Mouse (Mus musculus): ENCODE data around the gene Taar9. TPM values are rescaled to one million over a fixed set of nuclear protein-coding genes. Genes with fewer than 3 reads are reported as not detected.
"Not testable (repeated sequence)": the region's sequence is repeated elsewhere in the genome, so short reads cannot be mapped to it uniquely, and the experiment has no call there.

Taar9 gene
- polyA plus RNA-seq, 1 experiment from 2014 or later, result not detected

GRCm38 (mm10) chr10:24134071-24134645, 24.8 kb upstream of the Taar9 start:
- Histone ChIP-seq H3K9ac (no peak overlapping the region), H3K4me3 (ENCODE audit: low read depth, low read length) (no peak overlapping the region), H3K27ac (ENCODE audit: low read depth) (peak overlapping the region; percentile 19; the same call in 1 of the 2 replicates), H3K4me1 (ENCODE audit: insufficient read depth) (peaks cover 4% of the 10 kb centered on the region; the same call in 1 of the 2 replicates), H3K36me3 (ENCODE audit: insufficient read depth) (no peaks in the 10 kb centered on the region), H3K4me2 (no peak overlapping the region), H3K27me3 (ENCODE audit: insufficient read depth, low read length) (no peaks in the 10 kb centered on the region), H3K9me3 (ENCODE audit: low read depth, low read length) (no peaks in the 10 kb centered on the region)
- ATAC-seq (ENCODE audit: insufficient read depth) (no peak), DNase-seq (peak; percentile 20)
- WGBS, result 28% methylated on average over 7 of the region's 7 CpGs
- TF ChIP-seq CTCF (IDR thresholded peaks at IDR 0.05; ENCODE audit: low read depth), result no peak

- peak overlapping the region; percentile 24; the same call in 1 of the 2 replicates for H3K27ac ChIP-seq (ENCODE audit: low read depth)
- no peaks in the 10 kb centered on the region for H3K27me3 ChIP-seq (ENCODE audit: insufficient read depth, low read length)
- H3K9ac ChIP-seq, result no peak overlapping the region
- TF ChIP-seq CTCF (IDR thresholded peaks at IDR 0.05; ENCODE audit: low read depth), result no peak
- no peaks in the 10 kb centered on the region for H3K36me3 ChIP-seq (ENCODE audit: insufficient read depth)
- ATAC-seq (ENCODE audit: insufficient read depth), result no peak
- no peak overlapping the region for H3K4me2 ChIP-seq
- peaks cover 4% of the 10 kb centered on the region; the same call in 1 of the 2 replicates for H3K4me1 ChIP-seq (ENCODE audit: insufficient read depth)
- H3K4me3 ChIP-seq (ENCODE audit: low read depth, low read length), result no peak overlapping the region
- DNase-seq, result no peak
- 17% methylated on average over 2 of the region's 2 CpGs for WGBS
- no peaks in the 10 kb centered on the region for H3K9me3 ChIP-seq (ENCODE audit: low read depth, low read length)
Measured at GRCm38 (mm10) chr10:24133132-24133531, 23.8 kb upstream of the Taar9 start.

GRCm38 (mm10) chr10:24132273-24132672, 22.9 kb upstream of the Taar9 start:
- H3K9ac ChIP-seq, result no peak overlapping the region
- H3K4me2 ChIP-seq, result peak overlapping the region; percentile 51
- WGBS, result 14% methylated on average over 5 of the region's 5 CpGs
- no peak overlapping the region for H3K4me3 ChIP-seq (ENCODE audit: low read depth, low read length)
- ATAC-seq (ENCODE audit: insufficient read depth) (peak; percentile 81; the same call in 1 of the 2 replicates), DNase-seq (peak; percentile 61)
- H3K27me3 ChIP-seq (ENCODE audit: insufficient read depth, low read length), result no peaks in the 10 kb centered on the region
- peak overlapping the region; percentile 73 for H3K27ac ChIP-seq (ENCODE audit: low read depth)
- no peaks in the 10 kb centered on the region for H3K9me3 ChIP-seq (ENCODE audit: low read depth, low read length)
- no peak for TF ChIP-seq CTCF (IDR thresholded peaks at IDR 0.05; ENCODE audit: low read depth)
- peaks cover 4% of the 10 kb centered on the region; the same call in 1 of the 2 replicates for H3K4me1 ChIP-seq (ENCODE audit: insufficient read depth)
- no peaks in the 10 kb centered on the region for H3K36me3 ChIP-seq (ENCODE audit: insufficient read depth)

- WGBS, result 23% methylated on average over 9 of the region's 9 CpGs
- H3K4me2 ChIP-seq, result peak overlapping the region; percentile 51
- no peaks in the 10 kb centered on the region for H3K36me3 ChIP-seq (ENCODE audit: insufficient read depth)
- peak overlapping the region; percentile 73 for H3K27ac ChIP-seq (ENCODE audit: low read depth)
- TF ChIP-seq CTCF (IDR thresholded peaks at IDR 0.05; ENCODE audit: low read depth), result peak; percentile 81
- H3K9me3 ChIP-seq (ENCODE audit: low read depth, low read length), result no peaks in the 10 kb centered on the region
- peak overlapping the region; percentile 18; the same call in 1 of the 2 replicates for H3K4me3 ChIP-seq (ENCODE audit: low read depth, low read length)
- peaks cover 4% of the 10 kb centered on the region; the same call in 1 of the 2 replicates for H3K4me1 ChIP-seq (ENCODE audit: insufficient read depth)
- ATAC-seq (ENCODE audit: insufficient read depth), result peak; percentile 77
- H3K9ac ChIP-seq, result no peak overlapping the region
- peak; percentile 94 for DNase-seq
- no peaks in the 10 kb centered on the region for H3K27me3 ChIP-seq (ENCODE audit: insufficient read depth, low read length)
Measured at GRCm38 (mm10) chr10:24131451-24132262, 22.3 kb upstream of the Taar9 start.

- Histone ChIP-seq H3K27ac (ENCODE audit: low read depth) (no peak overlapping the region), H3K4me1 (ENCODE audit: insufficient read depth) (no peaks in the 10 kb centered on the region), H3K4me3 (ENCODE audit: low read depth, low read length) (no peak overlapping the region), H3K9me3 (ENCODE audit: low read depth, low read length) (no peaks in the 10 kb centered on the region), H3K4me2 (no peak overlapping the region), H3K27me3 (ENCODE audit: insufficient read depth, low read length) (no peaks in the 10 kb centered on the region), H3K9ac (no peak overlapping the region), H3K36me3 (ENCODE audit: insufficient read depth) (no peaks in the 10 kb centered on the region)
- no peak for ATAC-seq (ENCODE audit: insufficient read depth)
- peak; percentile 87 for DNase-seq
- TF ChIP-seq CTCF (IDR thresholded peaks at IDR 0.05; ENCODE audit: low read depth), result peak; percentile 83
- WGBS, result 40% methylated on average over 6 of the region's 6 CpGs
Measured at GRCm38 (mm10) chr10:24111116-24111778, 1.9 kb upstream of the Taar9 start.

- Histone ChIP-seq H3K4me1 (ENCODE audit: insufficient read depth) (no peaks in the 10 kb centered on the region), H3K9me3 (ENCODE audit: low read depth, low read length) (no peaks in the 10 kb centered on the region), H3K27me3 (ENCODE audit: insufficient read depth, low read length) (no peaks in the 10 kb centered on the region), H3K4me3 (ENCODE audit: low read depth, low read length) (no peak overlapping the region), H3K4me2 (no peak overlapping the region), H3K9ac (no peak overlapping the region), H3K36me3 (ENCODE audit: insufficient read depth) (no peaks in the 10 kb centered on the region), H3K27ac (ENCODE audit: low read depth) (no peak overlapping the region)
- TF ChIP-seq CTCF (IDR thresholded peaks at IDR 0.05; ENCODE audit: low read depth), result no peak
- 70% methylated on average over 3 of the region's 3 CpGs for WGBS
- no peak for ATAC-seq (ENCODE audit: insufficient read depth)
- DNase-seq, result no peak
Measured at GRCm38 (mm10) chr10:24108236-24108635, 1.1 kb downstream of the Taar9 start.

- Histone ChIP-seq H3K9ac (no peak overlapping the region), H3K36me3 (ENCODE audit: insufficient read depth) (no peaks in the 10 kb centered on the region), H3K9me3 (ENCODE audit: low read depth, low read length) (no peaks in the 10 kb centered on the region), H3K27me3 (ENCODE audit: insufficient read depth, low read length) (no peaks in the 10 kb centered on the region), H3K4me2 (no peak overlapping the region), H3K4me3 (ENCODE audit: low read depth, low read length) (no peak overlapping the region), H3K4me1 (ENCODE audit: insufficient read depth) (no peaks in the 10 kb centered on the region), H3K27ac (ENCODE audit: low read depth) (no peak overlapping the region)
- DNase-seq, result no peak
- no peak for ATAC-seq (ENCODE audit: insufficient read depth)
- 62% methylated on average over 5 of the region's 5 CpGs for WGBS
- no peak for TF ChIP-seq CTCF (IDR thresholded peaks at IDR 0.05; ENCODE audit: low read depth)
Measured at GRCm38 (mm10) chr10:24107747-24108146, 1.6 kb downstream of the Taar9 start.

- not testable (repeated sequence) for H3K4me3 ChIP-seq (ENCODE audit: low read depth, low read length); H3K36me3 ChIP-seq (ENCODE audit: insufficient read depth); H3K27ac ChIP-seq (ENCODE audit: low read depth); H3K4me1 ChIP-seq (ENCODE audit: insufficient read depth); H3K4me2 ChIP-seq; H3K9me3 ChIP-seq (ENCODE audit: low read depth, low read length); H3K9ac ChIP-seq; H3K27me3 ChIP-seq (ENCODE audit: insufficient read depth, low read length); DNase-seq; ATAC-seq (ENCODE audit: insufficient read depth)
- WGBS, result 5% methylated on average over 1 of the region's 1 CpGs
Measured at GRCm38 (mm10) chr10:24103299-24103698, 6.0 kb downstream of the Taar9 start.

- not testable (repeated sequence) for H3K36me3 ChIP-seq (ENCODE audit: insufficient read depth); ATAC-seq (ENCODE audit: insufficient read depth); H3K4me3 ChIP-seq (ENCODE audit: low read depth, low read length); H3K4me2 ChIP-seq; H3K4me1 ChIP-seq (ENCODE audit: insufficient read depth); H3K27ac ChIP-seq (ENCODE audit: low read depth); H3K27me3 ChIP-seq (ENCODE audit: insufficient read depth, low read length); DNase-seq; H3K9ac ChIP-seq; H3K9me3 ChIP-seq (ENCODE audit: low read depth, low read length)
- 75% methylated on average over 1 of the region's 3 CpGs for WGBS
Measured at GRCm38 (mm10) chr10:24101812-24102211, 7.5 kb downstream of the Taar9 start, which contains the start of gene Taar8c. Taar8c (minus strand) TSS chr10:24101912.

Data from lung, embryonic 14.5 days (tissue).